Mouse (Mus musculus) heart, embryonic 11.5 days (tissue): ENCODE results near the gene Mrpl45. TPM values are rescaled to one million over a fixed set of nuclear protein-coding genes. Genes with fewer than 3 reads are reported as not detected.

ENCODE experiments used
- ATAC-seq: fragments of 200-750 bp; cut with Nextera tagmentation; replicated peaks from 2 replicates; pipeline ENCODE4 v1.8.0; 2017; ENCODE audit warnings: moderate library complexity; ENCODE audit not compliant: insufficient number of reproducible peaks, low FRiP score, low TSS enrichment
- H3K27ac ChIP-seq: fragments of 300-500 bp; sonication (generic); 2 replicates; pipeline ENCODE4 v1.5.1; 2014; ENCODE audit warnings: mild to moderate bottlenecking, low read depth, low read length
- H3K27me3 ChIP-seq: fragments of 300-500 bp; sonication (generic); 2 replicates; pipeline ENCODE4 v1.6.1; 2014; ENCODE audit warnings: mild to moderate bottlenecking, low read length, mixed read lengths; ENCODE audit not compliant: control insufficient read depth, insufficient read depth
- H3K36me3 ChIP-seq: fragments of 300-500 bp; sonication (generic); 2 replicates; pipeline ENCODE4 v1.6.1; 2014; ENCODE audit warnings: mild to moderate bottlenecking, low read length, moderate library complexity, mixed read lengths; ENCODE audit not compliant: control insufficient read depth, insufficient read depth
- H3K4me1 ChIP-seq: fragments of 300-500 bp; sonication (generic); 2 replicates; pipeline ENCODE4 v1.6.1; 2014; ENCODE audit warnings: low read length; ENCODE audit not compliant: control insufficient read depth, insufficient read depth
- H3K4me2 ChIP-seq: fragments of 300-500 bp; sonication (generic); 2 replicates; pipeline ENCODE4 v1.6.1; 2014; ENCODE audit warnings: mild to moderate bottlenecking, moderate library complexity
- H3K4me3 ChIP-seq: fragments of 300-500 bp; sonication (generic); 2 replicates; pipeline ENCODE4 v1.5.1; 2014; ENCODE audit warnings: low read depth, low read length
- H3K9ac ChIP-seq: fragments of 300-500 bp; sonication (generic); 2 replicates; pipeline ENCODE4 v1.6.1; 2014; ENCODE audit warnings: mild to moderate bottlenecking, low read depth, low read length, moderate library complexity
- H3K9me3 ChIP-seq: fragments of 300-500 bp; sonication (generic); replicated peaks from 2 replicates; pipeline ENCODE4 v1.6.1; 2016; ENCODE audit warnings: low read length; ENCODE audit not compliant: control insufficient read depth
- WGBS: fragments of 180-500 bp; shearing (Covaris S2); extraction: QIAGEN DNeasy Blood & Tissue Kit; methylation state at CpG from one replicate; pipeline ENCODE4 v1.1.7; 2014; ENCODE audit not compliant: insufficient replicate concordance; 5-methylcytosine and 5-hydroxymethylcytosine counted together
- polyA plus RNA-seq: library from polyadenylated mRNA; unstranded; fragments of >200 nt; fragmentation: Nextera tagmentation; extraction: Ambion mirVana; gene quantifications from 2 replicates; pipeline ENCODE4 v1.2.1, GENCODE M21; 2014

Mrpl45 gene
- polyA plus RNA-seq, 1 experiment from 2014 or later = 64.2 TPM

DNA sequence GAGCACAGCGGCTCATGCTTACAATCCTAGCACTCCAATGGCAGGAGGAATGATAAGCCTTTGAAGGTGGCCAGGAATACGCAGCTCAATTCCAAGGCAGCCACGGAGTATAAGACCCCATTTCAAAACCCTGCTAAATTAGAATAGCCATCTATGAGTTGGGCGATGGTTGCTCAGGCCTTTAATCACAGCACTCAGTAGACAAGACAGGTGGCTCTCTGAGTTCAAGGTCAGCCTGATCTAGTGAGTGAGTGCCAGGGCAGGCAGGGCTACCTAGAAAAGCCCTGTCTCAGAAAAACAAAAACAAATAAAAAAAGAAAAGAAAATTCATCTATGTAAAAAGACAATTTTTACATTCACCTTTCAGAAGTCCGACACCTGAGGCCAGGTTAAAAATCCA lies 38.4 kb upstream of the Mrpl45 start:
- no peak overlapping the region for H3K4me3 ChIP-seq
- no peak overlapping the region for H3K4me2 ChIP-seq
- H3K4me1 ChIP-seq = peaks cover 14% of the 10 kb centered on the region
- no peak overlapping the region for H3K9ac ChIP-seq
- no peaks in the 10 kb centered on the region for H3K9me3 ChIP-seq
- WGBS = 74% methylated on average over 5 of the region's 5 CpGs
- H3K36me3 ChIP-seq = no peaks in the 10 kb centered on the region
- H3K27ac ChIP-seq = no peak overlapping the region
- H3K27me3 ChIP-seq = no peaks in the 10 kb centered on the region
- no peak for ATAC-seq

DNA sequence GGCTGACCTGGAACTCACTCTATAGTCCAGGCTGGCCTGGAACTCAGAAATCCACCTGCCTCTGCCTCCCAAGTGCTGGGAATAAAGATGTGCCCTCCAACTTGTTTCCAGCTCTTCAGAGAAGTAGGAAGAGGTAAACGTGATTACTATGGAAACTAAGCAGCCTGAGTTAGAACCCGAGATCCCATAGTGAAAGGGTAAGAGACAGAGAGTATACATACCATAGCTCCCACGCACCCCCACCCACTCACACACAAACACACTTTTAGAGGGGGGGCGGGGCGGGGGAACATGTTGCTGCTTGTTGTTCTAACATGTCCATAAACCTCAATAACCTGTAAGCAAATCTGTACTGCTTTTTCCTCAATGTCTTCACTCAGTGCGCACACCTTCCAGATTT lies 37.1 kb upstream of the Mrpl45 start:
- H3K36me3 ChIP-seq = no peaks in the 10 kb centered on the region
- peak overlapping the region; percentile 100 for H3K4me3 ChIP-seq
- H3K9ac ChIP-seq = peak overlapping the region; percentile 99; the same call in 1 of the 2 replicates
- ATAC-seq = no peak
- H3K4me2 ChIP-seq = peak overlapping the region; percentile 74
- H3K4me1 ChIP-seq = peaks cover 14% of the 10 kb centered on the region
- H3K27ac ChIP-seq = peak overlapping the region; percentile 98; the same call in 1 of the 2 replicates
- H3K27me3 ChIP-seq = no peaks in the 10 kb centered on the region
- H3K9me3 ChIP-seq = no peaks in the 10 kb centered on the region
- 81% methylated on average over 6 of the region's 6 CpGs for WGBS

DNA sequence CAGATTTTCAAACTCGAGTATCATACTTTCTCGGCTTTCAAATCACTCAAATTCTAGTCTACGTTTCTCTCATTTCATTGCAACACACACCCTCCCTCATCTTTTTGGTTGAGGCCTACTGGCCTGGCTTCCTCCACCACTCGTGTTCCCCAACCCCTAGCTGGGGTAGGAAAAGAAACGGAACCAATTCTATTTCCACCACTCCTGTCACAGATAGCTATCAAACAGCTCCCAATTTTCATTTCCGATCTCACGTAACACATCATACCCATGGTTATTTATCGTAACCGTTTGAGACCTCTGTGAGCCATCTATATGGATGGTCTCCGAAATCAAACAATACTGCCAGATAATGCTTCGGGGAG lies 36.5 kb upstream of the Mrpl45 start:
- ATAC-seq = no peak
- Histone ChIP-seq H3K9me3 (no peaks in the 10 kb centered on the region), H3K4me1 (peaks cover 14% of the 10 kb centered on the region), H3K4me3 (peak overlapping the region; percentile 100), H3K9ac (peak overlapping the region; percentile 99), H3K4me2 (peak overlapping the region; percentile 74), H3K36me3 (no peaks in the 10 kb centered on the region), H3K27ac (peak overlapping the region; percentile 98), H3K27me3 (no peaks in the 10 kb centered on the region)
- WGBS = 22% methylated on average over 11 of the region's 11 CpGs

DNA sequence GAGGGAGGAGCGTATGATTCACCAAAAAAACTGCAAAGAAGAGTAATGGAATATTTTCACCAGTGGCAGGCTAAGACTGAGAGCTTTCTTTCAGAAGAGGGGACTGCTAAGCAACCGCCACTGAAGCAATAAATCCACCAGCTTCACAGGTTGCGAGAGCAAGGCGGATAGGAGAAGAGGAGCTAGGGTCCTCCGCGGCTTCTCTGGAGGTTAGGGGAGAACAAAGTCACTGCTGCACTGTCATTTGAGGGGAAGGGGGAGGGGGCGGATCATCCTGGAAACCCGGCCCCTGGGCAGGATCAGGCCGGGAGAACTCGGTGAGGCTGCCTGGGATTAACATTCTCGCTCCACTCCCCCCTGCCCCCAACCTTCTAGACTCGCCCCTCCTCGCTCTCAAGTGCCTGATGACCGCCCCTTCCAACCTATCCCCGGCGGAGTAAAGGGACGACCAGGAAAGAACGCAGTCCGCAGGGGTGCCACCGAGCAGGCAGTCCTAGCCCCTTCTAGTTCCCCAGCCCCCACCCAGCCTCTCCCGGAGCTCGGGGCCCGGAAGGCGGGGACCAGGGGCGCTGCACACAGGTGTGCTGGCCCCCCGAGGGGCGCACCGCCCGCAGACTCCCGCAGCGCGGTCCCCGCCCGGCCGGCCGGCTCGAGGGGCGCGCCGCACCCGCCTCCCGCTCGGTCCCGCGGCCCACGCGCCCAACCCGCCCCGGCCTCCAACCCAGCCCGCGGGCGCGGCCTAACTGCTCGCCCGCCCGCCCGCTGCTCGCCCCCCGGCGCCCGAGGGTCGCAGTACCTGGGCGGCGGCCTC lies 35.9 kb upstream of the Mrpl45 start:
- under 1% methylated on average over 57 of the region's 64 CpGs for WGBS
- H3K4me3 ChIP-seq = peak overlapping the region; percentile 100
- H3K27me3 ChIP-seq = no peaks in the 10 kb centered on the region
- no peaks in the 10 kb centered on the region for H3K9me3 ChIP-seq
- no peaks in the 10 kb centered on the region for H3K36me3 ChIP-seq
- H3K27ac ChIP-seq = peak overlapping the region; percentile 98
- H3K4me1 ChIP-seq = peaks cover 14% of the 10 kb centered on the region
- peak overlapping the region; percentile 74 for H3K4me2 ChIP-seq
- peak; percentile 76 for ATAC-seq
- H3K9ac ChIP-seq = peak overlapping the region; percentile 99

DNA sequence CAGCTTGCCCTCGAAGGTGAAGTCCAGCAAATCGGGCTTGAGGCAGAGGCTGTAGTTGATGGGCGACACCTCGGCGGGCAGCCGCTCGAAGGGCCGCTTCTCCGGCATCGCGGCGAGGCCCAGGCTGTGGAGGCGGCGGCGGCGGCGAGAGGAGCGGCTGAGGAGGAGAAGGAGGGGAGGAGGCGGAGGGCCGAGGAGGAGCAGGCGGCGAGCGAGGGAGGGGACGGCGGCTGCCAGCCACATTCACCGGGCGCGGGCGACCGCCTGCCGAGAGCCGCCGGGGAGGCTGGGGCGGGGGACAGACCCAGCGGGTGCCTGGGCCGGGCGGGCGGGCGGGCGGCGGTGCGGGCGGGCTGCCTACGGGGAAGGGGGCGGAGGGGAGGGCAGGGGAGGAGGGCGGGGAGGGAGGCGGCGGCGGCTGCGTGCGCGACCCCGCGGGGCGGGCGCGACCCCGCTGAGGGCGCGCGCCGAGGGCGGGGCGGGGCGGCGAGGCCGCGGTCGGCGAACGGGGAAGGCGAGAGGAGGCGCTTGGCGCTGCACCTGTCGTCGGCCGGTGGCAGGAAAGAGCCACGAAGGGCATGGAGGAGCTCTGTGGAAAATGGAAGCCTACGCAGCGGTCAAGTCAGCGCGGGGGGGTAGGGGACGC lies 35.2 kb upstream of the Mrpl45 start, which contains the start of gene Npepps:
Gene Npepps, minus strand, starts transcription at position 423 of the 646 bp plus-strand sequence.
- H3K4me1 ChIP-seq = peaks cover 14% of the 10 kb centered on the region
- peak within 1 kb of the TSS; percentile 98 for H3K27ac ChIP-seq
- under 1% methylated on average over 48 of the region's 83 CpGs for WGBS
- H3K36me3 ChIP-seq = no peaks in the 10 kb centered on the region
- H3K9ac ChIP-seq = peak within 1 kb of the TSS; percentile 99
- ATAC-seq = peak; percentile 72
- peak within 1 kb of the TSS; percentile 100 for H3K4me3 ChIP-seq
- peak within 1 kb of the TSS; percentile 74 for H3K4me2 ChIP-seq
- no peaks in the 10 kb centered on the region for H3K27me3 ChIP-seq
- no peaks in the 10 kb centered on the region for H3K9me3 ChIP-seq

DNA sequence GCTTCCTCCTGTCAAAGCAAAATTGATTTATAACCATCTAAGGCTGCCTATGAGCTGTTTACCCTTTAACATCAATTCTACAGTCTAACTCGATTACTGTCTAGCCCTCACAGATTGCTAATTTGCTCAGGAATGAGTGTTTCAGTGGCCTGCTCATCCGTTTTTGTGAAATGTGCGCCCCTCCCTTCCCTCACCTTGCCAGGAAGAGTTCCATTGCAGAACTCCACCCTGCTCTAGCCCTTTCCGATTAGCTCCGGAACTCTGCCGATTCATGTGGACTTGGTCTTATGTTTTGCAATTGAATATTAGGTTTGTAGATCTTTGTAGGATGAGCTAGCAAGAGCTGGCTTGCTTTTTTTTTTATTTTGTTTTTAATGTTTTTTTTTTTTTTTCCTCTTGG lies 33.3 kb upstream of the Mrpl45 start:
- no peaks in the 10 kb centered on the region for H3K9me3 ChIP-seq
- no peak overlapping the region for H3K4me3 ChIP-seq
- H3K27me3 ChIP-seq = no peaks in the 10 kb centered on the region
- no peak overlapping the region for H3K9ac ChIP-seq
- 82% methylated on average over 6 of the region's 6 CpGs for WGBS
- H3K36me3 ChIP-seq = no peaks in the 10 kb centered on the region
- H3K4me2 ChIP-seq = no peak overlapping the region
- H3K27ac ChIP-seq = no peak overlapping the region
- no peak for ATAC-seq
- peaks cover 9% of the 10 kb centered on the region for H3K4me1 ChIP-seq

DNA sequence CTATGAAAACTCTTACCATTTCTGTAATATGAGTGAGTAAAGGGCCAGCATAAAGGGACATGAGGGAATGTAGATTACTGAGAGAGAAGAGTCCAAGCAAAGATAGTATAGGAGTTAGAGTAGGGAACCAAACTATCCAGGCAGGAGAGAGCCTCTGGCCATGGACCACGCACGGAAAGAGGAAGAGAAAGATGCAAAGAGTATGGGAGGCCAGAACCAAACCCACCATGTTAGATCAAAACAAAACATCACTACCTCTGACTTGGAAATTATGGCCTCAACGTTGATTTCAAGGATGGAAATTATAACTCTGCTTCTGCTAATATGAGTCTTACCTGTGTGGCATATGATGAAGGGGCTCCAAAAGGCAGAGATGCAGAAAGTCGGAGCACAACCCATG lies 30.7 kb upstream of the Mrpl45 start:
- ATAC-seq = no peak
- Histone ChIP-seq H3K4me2 (no peak overlapping the region), H3K36me3 (no peaks in the 10 kb centered on the region), H3K27me3 (no peaks in the 10 kb centered on the region), H3K9ac (no peak overlapping the region), H3K4me1 (no peaks in the 10 kb centered on the region), H3K4me3 (no peak overlapping the region), H3K27ac (no peak overlapping the region), H3K9me3 (no peaks in the 10 kb centered on the region)
- WGBS = 76% methylated on average over 4 of the region's 4 CpGs

DNA sequence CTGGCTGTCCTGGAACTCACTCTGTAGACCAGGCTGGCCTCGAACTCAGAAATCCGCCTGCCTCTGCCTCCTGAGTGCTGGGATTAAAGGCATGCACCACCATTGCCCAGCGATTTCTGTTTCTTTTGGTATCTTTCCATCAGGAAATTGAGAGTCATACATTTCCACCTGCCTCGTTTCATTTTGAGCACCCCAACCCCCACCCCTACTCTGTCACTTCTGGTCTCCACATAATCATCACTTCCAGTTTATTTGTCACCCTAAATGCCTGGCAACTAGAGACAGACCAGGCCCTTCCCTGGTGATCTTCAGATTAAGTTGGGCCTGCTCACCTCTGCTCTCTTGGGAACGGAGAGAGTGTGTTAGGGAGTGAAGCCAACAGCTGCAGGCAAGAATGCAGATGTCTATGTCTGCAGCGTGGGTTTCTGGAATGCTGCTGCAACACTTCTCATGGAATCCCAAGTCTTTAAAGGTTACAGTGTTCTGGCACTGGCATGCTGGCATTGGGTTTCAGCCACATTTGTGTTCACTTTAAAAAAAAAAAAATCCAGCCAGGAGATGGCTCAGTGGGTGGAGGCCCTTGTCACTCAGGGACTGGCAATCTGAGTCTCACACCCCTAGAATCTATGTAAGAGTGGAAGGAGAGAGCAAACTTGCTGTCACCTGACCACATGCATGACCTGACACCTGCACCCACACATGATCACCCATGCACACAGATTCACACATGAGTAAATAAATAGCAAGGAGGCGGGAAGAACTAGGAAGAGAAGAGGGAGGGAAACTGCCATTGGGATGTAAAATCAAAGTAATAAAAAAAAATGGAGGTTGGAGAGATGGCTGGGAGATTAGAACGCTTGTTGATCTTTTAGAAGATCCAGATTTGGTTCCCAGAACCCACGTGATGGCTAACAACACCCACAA lies 29.4 kb upstream of the Mrpl45 start:
- Histone ChIP-seq H3K4me1 (no peaks in the 10 kb centered on the region), H3K36me3 (no peaks in the 10 kb centered on the region), H3K4me3 (no peak overlapping the region), H3K27me3 (no peaks in the 10 kb centered on the region), H3K27ac (no peak overlapping the region), H3K9ac (no peak overlapping the region), H3K4me2 (0 out of 2 replicates have a peak overlapping the region, but pooled peaks have one; percentile 8), H3K9me3 (no peaks in the 10 kb centered on the region)
- no peak for ATAC-seq
- WGBS = 66% methylated on average over 9 of the region's 9 CpGs
